Mouse (Mus musculus) MEL-GATA-1-ER (cell line): ENCODE measurements around the gene Hdac10.

ENCODE experiments used
- DNase-seq: peaks from one replicate; pipeline ENCODE4 v3.0.0-alpha.2; 2012; ENCODE audit warnings: low read depth; ENCODE audit errors: extremely low read depth

The Hdac10 gene

DNA sequence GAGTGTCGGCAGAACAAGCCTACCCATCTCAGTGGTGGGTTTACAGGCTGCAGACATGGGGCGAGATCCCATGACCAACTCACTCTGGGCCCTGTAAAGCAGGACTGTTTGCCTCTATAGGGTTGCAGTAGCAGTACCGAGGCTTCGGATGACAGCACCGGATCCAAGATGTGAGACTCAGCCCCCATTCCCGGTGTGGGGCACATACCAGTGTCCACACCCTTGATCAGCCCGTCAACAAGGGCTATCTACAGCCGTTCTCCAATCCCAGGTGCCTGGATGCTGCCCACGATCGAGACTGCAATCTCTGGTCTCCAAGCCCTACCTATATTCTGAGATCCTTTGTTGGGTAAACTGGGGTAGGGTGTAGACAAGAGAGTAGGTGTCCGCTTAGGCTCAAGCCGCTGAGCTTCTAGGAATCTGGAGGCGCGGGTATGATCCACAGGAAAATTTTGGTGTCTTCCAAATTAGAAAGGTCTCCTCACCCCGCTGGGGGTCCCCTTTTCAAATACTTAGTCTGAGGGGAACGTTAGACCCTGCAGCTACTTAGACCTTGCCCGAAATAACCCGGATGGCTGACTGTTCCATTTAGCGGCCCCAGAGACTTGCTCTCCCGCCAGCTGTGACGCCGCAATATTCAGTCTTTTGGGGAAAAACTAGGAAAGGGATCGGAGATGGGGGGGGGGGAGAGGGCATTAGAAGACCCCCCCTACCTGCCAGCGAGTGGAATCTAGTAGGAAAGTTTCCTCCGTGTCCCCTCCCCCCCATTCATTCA is 20.2 kb upstream of the Hdac10 start:
- no peak for DNase-seq

GRCm38 (mm10) chr15:89147895-89148294 is 19.4 kb upstream of the Hdac10 start:
- DNase-seq, result no peak

DNA sequence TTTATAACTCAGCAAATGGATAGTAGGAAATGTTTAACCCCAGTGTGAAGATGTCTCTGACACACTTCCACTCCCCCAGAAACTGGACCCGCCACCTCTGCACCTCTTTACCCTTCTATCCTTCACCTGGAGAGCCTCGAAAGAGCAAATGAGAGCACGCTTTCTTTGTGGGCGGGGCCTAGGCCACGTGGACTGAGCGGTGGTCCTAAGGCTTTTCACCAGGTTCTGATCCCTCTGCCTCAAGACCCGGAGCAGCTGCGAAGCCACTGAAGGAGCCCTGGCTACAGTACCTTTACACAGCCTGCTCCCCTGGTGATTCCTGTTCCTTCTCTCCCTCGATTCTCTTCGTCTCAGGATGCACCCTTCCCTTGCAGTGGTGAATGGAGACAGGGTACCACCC is 19.0 kb upstream of the Hdac10 start:
- DNase-seq, result no peak

- DNase-seq, result no peak
Observed at GRCm38 (mm10) chr15:89147024-89147423, 18.5 kb upstream of the Hdac10 start.

DNA sequence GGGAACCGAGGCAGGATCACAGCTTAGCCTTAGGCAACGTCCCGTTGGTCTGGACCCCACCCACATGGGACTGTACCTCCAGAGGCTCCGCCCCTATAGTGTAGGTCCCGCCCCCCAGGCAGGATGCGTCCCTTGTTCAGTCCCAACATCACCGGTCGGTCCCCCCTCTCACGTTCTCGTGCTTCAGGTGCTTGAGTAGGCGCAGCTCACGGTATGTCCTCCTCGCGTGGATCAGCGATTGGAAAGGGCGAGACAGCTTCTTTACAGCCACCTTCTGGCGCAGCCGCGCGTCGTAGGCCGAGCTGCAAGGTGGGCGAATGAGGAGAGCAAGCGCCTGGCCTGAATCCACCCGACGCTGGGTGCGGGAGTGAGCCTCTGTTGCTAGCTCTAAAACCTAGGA is 18.0 kb upstream of the Hdac10 start:
- DNase-seq, result no peak

- DNase-seq, result no peak
Observed at GRCm38 (mm10) chr15:89145813-89146350, 17.4 kb upstream of the Hdac10 start.

DNA sequence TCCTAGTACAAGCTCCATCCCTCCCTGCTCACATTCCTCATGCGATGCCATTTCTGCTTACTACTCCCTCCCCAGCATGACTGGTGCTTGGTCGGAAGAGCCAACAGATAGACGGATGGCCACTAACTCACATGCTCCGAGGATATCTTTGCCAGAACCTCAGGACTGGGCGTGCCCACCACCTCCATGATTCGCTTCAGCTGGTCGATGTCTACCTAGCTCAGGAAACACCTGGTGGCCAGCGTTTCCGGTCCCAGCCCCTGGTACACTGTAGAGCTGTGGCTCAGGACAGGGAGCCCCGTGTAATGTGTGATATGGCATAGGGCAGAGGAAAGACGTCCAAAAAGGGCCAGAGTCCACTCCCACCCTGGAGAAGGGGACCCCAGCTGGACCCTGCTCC is 16.5 kb upstream of the Hdac10 start:
- no peak for DNase-seq

DNA sequence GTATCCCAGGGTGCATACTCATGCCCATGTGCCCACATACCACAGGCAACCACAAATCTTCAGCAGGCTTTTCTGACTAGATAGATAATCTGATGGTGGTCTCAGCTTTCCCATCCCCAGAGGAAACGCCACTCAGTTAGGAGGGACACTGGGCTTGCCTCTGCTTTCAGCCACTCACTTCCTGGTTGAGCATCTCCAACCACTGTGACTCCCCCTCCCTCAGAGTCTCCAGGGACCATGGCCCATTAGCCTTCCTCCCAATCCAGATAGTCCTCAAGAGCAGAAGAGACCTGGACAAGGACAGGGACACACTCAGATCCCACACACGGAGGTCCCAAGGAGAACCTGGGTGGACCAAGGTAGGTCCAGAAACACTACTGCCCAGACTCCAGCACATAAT is 14.6 kb upstream of the Hdac10 start:
- no peak for DNase-seq

DNA sequence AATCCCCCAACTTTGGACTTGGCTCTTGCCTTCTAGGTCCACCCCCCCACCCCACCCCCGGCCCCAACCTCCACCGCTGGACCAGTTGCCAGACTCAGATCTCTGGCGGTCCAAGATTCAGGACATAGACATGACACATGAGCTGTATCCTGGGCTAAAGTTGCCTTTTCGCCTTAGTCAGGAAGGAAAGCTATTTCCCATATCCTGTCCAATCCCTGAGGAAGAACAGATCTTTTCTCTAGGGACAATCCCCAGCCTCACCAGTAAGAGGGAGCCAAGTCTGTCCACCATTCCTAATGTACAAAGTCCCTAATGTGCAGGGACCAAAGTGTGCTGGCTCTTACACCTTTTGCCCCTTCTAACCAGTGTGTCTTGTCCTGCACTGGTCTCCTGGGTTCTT is 13.4 kb upstream of the Hdac10 start:
- no peak for DNase-seq

DNA sequence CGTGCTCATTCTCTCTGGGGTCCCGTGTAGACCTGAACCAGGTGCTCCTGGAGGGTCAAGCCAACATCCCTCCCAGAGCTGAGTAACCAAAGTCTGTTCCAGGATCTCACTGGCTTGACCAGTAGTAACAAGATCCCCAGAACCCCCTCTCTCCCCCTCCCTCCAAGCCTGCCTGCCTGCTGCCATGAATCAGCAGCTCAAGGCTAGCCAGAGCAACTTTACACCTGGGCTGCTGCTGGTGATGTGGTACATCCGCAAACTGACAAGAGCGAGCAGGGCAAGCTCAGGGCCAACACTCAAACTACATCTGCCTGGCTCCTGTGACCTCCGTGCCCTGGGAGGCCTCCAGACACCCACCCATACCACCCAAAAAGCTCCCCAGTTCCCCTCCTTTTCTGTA is 12.9 kb upstream of the Hdac10 start:
- DNase-seq, result no peak

- no peak for DNase-seq
Observed at GRCm38 (mm10) chr15:89140659-89141252, 12.3 kb upstream of the Hdac10 start, which contains the start of gene Mapk12. Mapk12 (minus strand) TSS chr15:89140703.

DNA sequence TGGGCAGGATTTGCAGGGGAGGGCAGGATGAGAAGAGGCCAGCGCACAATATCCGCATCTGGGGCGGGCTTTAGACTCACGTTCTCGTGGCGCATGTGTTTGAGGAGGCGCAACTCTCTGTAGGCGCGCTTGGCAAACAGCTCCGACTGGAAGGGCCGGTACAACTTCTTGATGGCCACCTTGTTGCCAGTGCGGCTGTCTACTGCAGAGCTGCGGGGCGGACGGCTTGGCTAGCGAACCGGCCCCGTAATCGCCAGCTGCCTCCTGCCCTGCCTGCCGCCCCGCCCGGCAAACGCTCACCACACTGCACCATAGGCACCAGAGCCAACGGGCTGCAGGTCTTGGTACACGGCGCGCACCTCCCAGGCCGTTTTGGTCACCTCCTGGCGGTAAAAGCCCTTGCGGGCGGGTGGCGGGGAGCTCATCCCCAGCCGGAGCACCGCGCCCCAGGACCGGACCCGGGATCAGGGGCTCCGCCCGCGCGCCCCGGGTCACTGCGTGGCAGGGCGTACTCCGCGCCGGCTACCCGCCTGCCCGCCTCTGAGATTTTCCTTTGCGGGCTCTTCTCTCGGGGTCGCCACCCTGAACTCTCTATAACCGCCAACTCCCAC is 11.7 kb upstream of the Hdac10 start:
- DNase-seq, result no peak

GRCm38 (mm10) chr15:89138531-89138930 is 10.0 kb upstream of the Hdac10 start:
- no peak for DNase-seq

DNA sequence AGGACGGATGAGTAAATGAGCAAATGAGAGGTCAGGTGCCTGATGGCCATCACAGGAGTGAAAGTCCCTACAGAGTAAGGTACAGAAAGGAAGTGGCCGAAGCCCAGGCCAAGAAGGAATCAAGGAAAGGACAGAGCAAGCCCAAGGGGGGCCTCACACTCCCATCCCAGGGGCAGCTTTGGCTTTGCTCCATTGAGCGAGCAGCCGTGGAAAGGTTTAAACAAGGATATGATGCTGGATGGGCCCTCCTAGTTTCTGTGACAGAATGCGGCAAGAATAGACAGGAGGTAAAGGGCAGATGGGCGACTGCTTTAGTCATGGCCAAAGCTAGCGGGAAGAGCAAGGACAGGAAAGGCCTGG is 9.5 kb upstream of the Hdac10 start:
- no peak for DNase-seq

DNA sequence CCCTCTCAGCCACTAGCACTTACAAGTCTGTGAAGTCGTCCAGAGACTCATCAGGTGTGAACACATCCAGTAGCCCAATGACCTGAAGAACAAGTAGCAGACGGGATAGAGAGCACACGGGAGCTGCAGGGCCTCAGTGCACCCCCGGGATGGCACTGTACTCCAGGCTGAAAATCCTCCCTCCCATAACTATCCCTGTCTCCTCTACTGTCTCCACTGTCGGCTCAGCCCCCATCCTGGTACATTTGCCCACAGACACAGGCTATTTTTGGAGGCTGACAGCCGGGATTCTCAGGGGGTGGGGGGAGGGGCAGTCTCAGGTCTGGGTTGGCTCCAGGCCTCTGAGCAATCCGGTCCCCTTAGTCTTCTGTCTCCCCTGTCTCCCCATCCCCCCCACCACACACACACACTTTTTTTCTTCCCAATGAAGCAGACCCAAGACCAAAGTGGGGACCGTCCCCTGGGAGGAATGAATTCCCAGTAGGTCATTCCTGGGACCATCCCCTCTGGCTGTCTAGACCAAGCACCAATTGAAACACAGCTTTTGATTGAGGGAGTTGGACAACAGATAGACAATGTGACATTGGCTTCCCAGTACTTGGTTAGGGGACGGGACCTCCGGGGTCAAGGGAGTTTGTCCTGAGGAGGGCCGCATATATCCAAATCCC is 9.0 kb upstream of the Hdac10 start:
- no peak for DNase-seq

- no peak for DNase-seq
Observed at GRCm38 (mm10) chr15:89136461-89137155, 8.1 kb upstream of the Hdac10 start.

GRCm38 (mm10) chr15:89131316-89131715 is 2.8 kb upstream of the Hdac10 start:
- no peak for DNase-seq

- DNase-seq, result no peak
Observed at GRCm38 (mm10) chr15:89130245-89130644, 1.7 kb upstream of the Hdac10 start.

GRCm38 (mm10) chr15:89127364-89127940 is 1.0 kb downstream of the Hdac10 start:
- DNase-seq, result no peak

DNA sequence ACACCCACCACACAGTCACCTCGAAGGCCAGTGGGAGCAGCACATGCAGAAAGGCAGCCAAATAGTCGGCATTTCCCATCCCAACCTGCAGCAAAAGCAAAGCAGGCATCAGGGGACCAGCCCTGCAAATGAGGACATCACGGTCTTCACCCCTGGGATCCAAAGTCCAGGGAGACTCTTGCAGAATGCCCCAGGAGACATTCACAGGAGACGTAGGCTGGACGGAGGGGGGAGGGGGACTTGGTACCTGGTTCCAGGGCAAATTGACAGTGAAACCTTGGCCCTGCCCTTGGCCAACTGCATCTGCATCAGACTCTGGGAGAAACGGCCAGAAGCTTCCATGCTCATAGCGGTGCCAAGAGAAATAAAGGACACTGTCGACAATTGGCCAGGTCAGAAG is 1.9 kb downstream of the Hdac10 start:
- DNase-seq, result no peak

DNA sequence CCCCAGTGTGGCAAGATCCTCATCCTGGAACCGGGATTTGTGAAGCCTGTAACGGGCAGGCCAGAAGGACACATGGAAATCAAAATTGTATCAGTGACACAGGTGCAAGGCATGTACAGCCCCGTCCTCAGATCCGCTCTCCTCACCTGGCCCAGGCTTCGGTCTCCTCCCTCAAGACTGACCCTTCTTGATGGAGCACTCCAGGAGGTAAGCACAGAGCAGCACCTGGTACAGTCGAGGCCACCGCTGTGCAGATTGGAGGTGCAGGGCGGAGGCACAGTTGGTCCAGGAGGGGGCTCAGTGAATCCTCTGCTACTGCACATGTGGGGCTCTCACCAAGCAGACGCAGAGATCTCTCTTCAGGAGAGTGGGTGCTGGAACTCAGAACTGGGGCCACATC is 3.1 kb downstream of the Hdac10 start:
- no peak for DNase-seq
